Mouse (Mus musculus): Measurements from ENCODE around the gene Cd59a.

- TF ChIP-seq POLR2A (IDR thresholded peaks at IDR 0.05; ENCODE audit: insufficient read depth, low read depth, low read length) (no peak), CTCF (IDR thresholded peaks at IDR 0.05) (no peak), EP300 (IDR thresholded peaks at IDR 0.05; ENCODE audit: insufficient read depth, low read depth, low read length) (no peak)
These were observed 13.9 kb downstream of the Cd59a start for GRCm38 (mm10) chr2:104109528-104109927.
